Mouse (Mus musculus) embryonic facial prominence, embryonic 13.5 days (tissue): ENCODE measurements around the gene Foxa2. TPM values are rescaled to one million over a fixed set of nuclear protein-coding genes. Genes with fewer than 3 reads are reported as not detected.

ENCODE experiments used
- ATAC-seq: fragments of 200-750 bp; cut with Nextera tagmentation; 2 replicates; pipeline ENCODE4 v1.8.0; 2017; ENCODE audit warnings: low read depth; ENCODE audit not compliant: insufficient number of reproducible peaks, insufficient read depth, low FRiP score, low TSS enrichment
- H3K27ac ChIP-seq: fragments of 300-500 bp; sonication (generic); 2 replicates; pipeline ENCODE4 v1.5.1; 2015; ENCODE audit warnings: moderate library complexity, mild to moderate bottlenecking, inconsistent platforms
- H3K27me3 ChIP-seq: fragments of 300-500 bp; sonication (generic); 2 replicates; pipeline ENCODE4 v1.6.1; 2015; ENCODE audit warnings: mild to moderate bottlenecking, inconsistent platforms
- H3K36me3 ChIP-seq: fragments of 300-500 bp; sonication (generic); 2 replicates; pipeline ENCODE4 v1.6.1; 2015; ENCODE audit warnings: mild to moderate bottlenecking, inconsistent platforms
- H3K4me1 ChIP-seq: fragments of 300-500 bp; sonication (generic); 2 replicates; pipeline ENCODE4 v1.6.1; 2015; ENCODE audit warnings: inconsistent platforms
- H3K4me2 ChIP-seq: fragments of 300-500 bp; sonication (generic); 2 replicates; pipeline ENCODE4 v1.6.1; 2015; ENCODE audit warnings: moderate library complexity, mild to moderate bottlenecking, inconsistent platforms
- H3K4me3 ChIP-seq: fragments of 300-500 bp; sonication (generic); 2 replicates; pipeline ENCODE4 v1.5.1; 2015; ENCODE audit warnings: mild to moderate bottlenecking, inconsistent platforms
- H3K9ac ChIP-seq: fragments of 300-500 bp; sonication (generic); 2 replicates; pipeline ENCODE4 v1.6.1; 2015; ENCODE audit warnings: mild to moderate bottlenecking, inconsistent platforms
- H3K9me3 ChIP-seq: fragments of 300-500 bp; sonication (generic); 2 replicates; pipeline ENCODE4 v1.6.1; 2016; ENCODE audit warnings: inconsistent platforms
- WGBS: fragments of 180-500 bp; shearing (Covaris S2); methylation state at CpG from one replicate; pipeline ENCODE4 v1.1.7; 2015; ENCODE audit warnings: mixed read lengths; 5-methylcytosine and 5-hydroxymethylcytosine counted together
- polyA plus RNA-seq: library from polyadenylated mRNA; unstranded; fragments of >200 nt; fragmentation: Nextera tagmentation; extraction: Ambion mirVana; gene quantifications from 2 replicates; pipeline ENCODE4 v1.2.1, GENCODE M21; 2015

Foxa2 gene
- polyA plus RNA-seq, 1 experiment from 2014 or later, result 0.17 TPM

GRCm38 (mm10) chr2:148045543-148045936 is 1.2 kb downstream of the Foxa2 start:
- no peak for ATAC-seq
- Histone ChIP-seq H3K9me3 (no peaks in the 10 kb centered on the region), H3K36me3 (no peaks in the 10 kb centered on the region), H3K27me3 (peaks cover 100% of the 10 kb centered on the region), H3K4me2 (peak overlapping the region; percentile 57), H3K4me3 (peak overlapping the region; percentile 36), H3K9ac (no peak overlapping the region), H3K27ac (no peak overlapping the region), H3K4me1 (peaks cover 26% of the 10 kb centered on the region)
- WGBS, result under 1% methylated on average over 25 of the region's 25 CpGs

- under 1% methylated on average over 26 of the region's 26 CpGs for WGBS
- no peaks in the 10 kb centered on the region for H3K9me3 ChIP-seq
- H3K36me3 ChIP-seq, result no peaks in the 10 kb centered on the region
- H3K9ac ChIP-seq, result no peak overlapping the region
- H3K4me3 ChIP-seq, result peak overlapping the region; percentile 36
- H3K4me1 ChIP-seq, result peaks cover 26% of the 10 kb centered on the region
- peaks cover 100% of the 10 kb centered on the region for H3K27me3 ChIP-seq
- H3K27ac ChIP-seq, result no peak overlapping the region
- H3K4me2 ChIP-seq, result peak overlapping the region; percentile 57; the same call in 1 of the 2 replicates
- no peak for ATAC-seq
Measured at GRCm38 (mm10) chr2:148044877-148045539, 1.8 kb downstream of the Foxa2 start.

- H3K4me3 ChIP-seq, result peak overlapping the region; percentile 12; the same call in 1 of the 2 replicates
- H3K4me1 ChIP-seq, result peaks cover 28% of the 10 kb centered on the region
- no peak overlapping the region for H3K27ac ChIP-seq
- no peak overlapping the region for H3K9ac ChIP-seq
- peak overlapping the region; percentile 20; the same call in 1 of the 2 replicates for H3K4me2 ChIP-seq
- ATAC-seq, result no peak
- WGBS, result under 1% methylated on average over 71 of the region's 71 CpGs
- peaks cover 100% of the 10 kb centered on the region for H3K27me3 ChIP-seq
- H3K36me3 ChIP-seq, result no peaks in the 10 kb centered on the region
- H3K9me3 ChIP-seq, result no peaks in the 10 kb centered on the region
Measured at GRCm38 (mm10) chr2:148043976-148044876, 2.5 kb downstream of the Foxa2 start.

- H3K9me3 ChIP-seq, result no peaks in the 10 kb centered on the region
- H3K4me1 ChIP-seq, result peaks cover 24% of the 10 kb centered on the region
- no peak overlapping the region for H3K4me2 ChIP-seq
- H3K9ac ChIP-seq, result no peak overlapping the region
- no peak for ATAC-seq
- H3K4me3 ChIP-seq, result no peak overlapping the region; the same call in 1 of the 2 replicates
- peaks cover 100% of the 10 kb centered on the region for H3K27me3 ChIP-seq
- H3K36me3 ChIP-seq, result no peaks in the 10 kb centered on the region
- no peak overlapping the region for H3K27ac ChIP-seq
- 4% methylated on average over 17 of the region's 17 CpGs for WGBS
Measured at GRCm38 (mm10) chr2:148043271-148043975, 3.3 kb downstream of the Foxa2 start.

GRCm38 (mm10) chr2:148042126-148042640 is 4.6 kb downstream of the Foxa2 start:
- no peak overlapping the region for H3K4me3 ChIP-seq
- no peak overlapping the region for H3K4me2 ChIP-seq
- H3K27ac ChIP-seq, result no peak overlapping the region
- 8% methylated on average over 3 of the region's 3 CpGs for WGBS
- H3K9me3 ChIP-seq, result no peaks in the 10 kb centered on the region
- no peak for ATAC-seq
- H3K4me1 ChIP-seq, result peaks cover 21% of the 10 kb centered on the region
- H3K9ac ChIP-seq, result no peak overlapping the region
- peaks cover 100% of the 10 kb centered on the region for H3K27me3 ChIP-seq
- H3K36me3 ChIP-seq, result no peaks in the 10 kb centered on the region

DNA sequence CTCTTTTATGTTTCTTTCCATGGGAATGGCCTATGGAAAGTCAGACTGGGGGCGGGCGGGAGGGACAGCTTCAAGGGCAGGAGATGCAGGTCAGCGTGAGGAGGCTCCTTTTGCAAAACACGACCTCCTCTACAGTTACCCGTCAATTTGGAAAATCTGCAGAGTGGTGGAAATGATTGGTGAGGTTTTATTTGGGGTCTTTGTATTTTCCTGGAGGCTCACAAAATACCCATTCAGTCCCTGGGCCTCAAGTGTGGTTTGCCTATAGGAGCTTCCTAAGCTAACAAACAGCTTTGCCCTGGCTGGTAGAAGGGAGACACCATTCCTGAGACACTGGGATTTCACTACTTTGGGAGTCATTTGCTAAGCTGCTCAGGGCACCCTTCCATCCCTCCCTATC is 5.4 kb downstream of the Foxa2 start:
- no peak overlapping the region for H3K4me2 ChIP-seq
- H3K27ac ChIP-seq, result no peak overlapping the region
- peaks cover 17% of the 10 kb centered on the region for H3K4me1 ChIP-seq
- H3K9me3 ChIP-seq, result no peaks in the 10 kb centered on the region
- no peak overlapping the region for H3K4me3 ChIP-seq
- no peak overlapping the region for H3K9ac ChIP-seq
- H3K27me3 ChIP-seq, result peaks cover 100% of the 10 kb centered on the region
- H3K36me3 ChIP-seq, result no peaks in the 10 kb centered on the region
- WGBS, result 6% methylated on average over 5 of the region's 5 CpGs
- no peak for ATAC-seq

DNA sequence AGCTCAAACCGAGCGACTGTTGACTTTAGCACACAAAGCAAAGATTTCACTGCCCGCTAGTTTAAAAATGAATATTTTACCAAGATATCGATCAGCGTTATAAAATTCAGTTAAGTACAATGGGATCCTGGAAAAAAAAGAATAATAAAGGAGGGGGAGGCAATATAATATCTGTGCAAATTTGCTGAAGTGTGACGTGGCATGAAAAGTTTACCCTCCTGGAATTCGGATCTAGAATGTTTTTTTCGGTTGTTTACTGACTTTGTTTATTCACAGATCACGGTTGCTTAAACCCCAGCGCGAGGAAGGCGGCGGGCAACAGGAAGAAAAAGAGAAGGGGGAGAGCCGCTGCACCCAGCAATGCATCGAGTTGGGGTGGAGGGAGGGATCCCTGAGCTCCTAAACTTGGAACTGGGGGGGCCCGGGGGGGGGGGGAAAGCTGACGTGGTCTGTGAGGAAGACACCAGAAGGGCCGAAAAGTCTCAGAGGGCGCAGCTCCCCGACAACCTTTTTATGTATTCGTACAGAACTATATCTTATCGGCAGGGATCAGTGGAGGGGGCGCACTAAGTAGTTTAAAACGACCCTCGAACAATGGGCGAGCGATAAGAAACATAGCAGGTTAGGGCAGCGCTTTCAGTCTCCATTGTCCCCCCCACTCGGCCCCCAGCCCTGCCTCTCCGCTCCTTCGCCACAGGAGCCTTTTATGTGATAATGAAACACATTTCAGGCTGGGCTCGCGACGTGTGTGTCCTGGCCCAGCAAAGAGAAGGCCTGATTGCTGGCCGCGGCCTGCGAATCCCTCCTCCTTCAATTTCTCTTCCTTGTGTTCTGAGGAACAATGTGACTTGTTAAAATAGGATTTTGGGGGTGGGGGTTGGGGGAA is 6.3 kb downstream of the Foxa2 start:
- WGBS, result under 1% methylated on average over 37 of the region's 37 CpGs
- peaks cover 9% of the 10 kb centered on the region for H3K4me1 ChIP-seq
- no peak for ATAC-seq
- H3K36me3 ChIP-seq, result no peaks in the 10 kb centered on the region
- no peak overlapping the region for H3K9ac ChIP-seq
- H3K9me3 ChIP-seq, result no peaks in the 10 kb centered on the region
- H3K27ac ChIP-seq, result no peak overlapping the region
- H3K27me3 ChIP-seq, result peaks cover 100% of the 10 kb centered on the region
- no peak overlapping the region for H3K4me3 ChIP-seq
- H3K4me2 ChIP-seq, result no peak overlapping the region

- H3K4me3 ChIP-seq, result no peak overlapping the region
- under 1% methylated on average over 53 of the region's 53 CpGs for WGBS
- no peak overlapping the region for H3K4me2 ChIP-seq
Measured at GRCm38 (mm10) chr2:148039351-148040235, 7.2 kb downstream of the Foxa2 start.

DNA sequence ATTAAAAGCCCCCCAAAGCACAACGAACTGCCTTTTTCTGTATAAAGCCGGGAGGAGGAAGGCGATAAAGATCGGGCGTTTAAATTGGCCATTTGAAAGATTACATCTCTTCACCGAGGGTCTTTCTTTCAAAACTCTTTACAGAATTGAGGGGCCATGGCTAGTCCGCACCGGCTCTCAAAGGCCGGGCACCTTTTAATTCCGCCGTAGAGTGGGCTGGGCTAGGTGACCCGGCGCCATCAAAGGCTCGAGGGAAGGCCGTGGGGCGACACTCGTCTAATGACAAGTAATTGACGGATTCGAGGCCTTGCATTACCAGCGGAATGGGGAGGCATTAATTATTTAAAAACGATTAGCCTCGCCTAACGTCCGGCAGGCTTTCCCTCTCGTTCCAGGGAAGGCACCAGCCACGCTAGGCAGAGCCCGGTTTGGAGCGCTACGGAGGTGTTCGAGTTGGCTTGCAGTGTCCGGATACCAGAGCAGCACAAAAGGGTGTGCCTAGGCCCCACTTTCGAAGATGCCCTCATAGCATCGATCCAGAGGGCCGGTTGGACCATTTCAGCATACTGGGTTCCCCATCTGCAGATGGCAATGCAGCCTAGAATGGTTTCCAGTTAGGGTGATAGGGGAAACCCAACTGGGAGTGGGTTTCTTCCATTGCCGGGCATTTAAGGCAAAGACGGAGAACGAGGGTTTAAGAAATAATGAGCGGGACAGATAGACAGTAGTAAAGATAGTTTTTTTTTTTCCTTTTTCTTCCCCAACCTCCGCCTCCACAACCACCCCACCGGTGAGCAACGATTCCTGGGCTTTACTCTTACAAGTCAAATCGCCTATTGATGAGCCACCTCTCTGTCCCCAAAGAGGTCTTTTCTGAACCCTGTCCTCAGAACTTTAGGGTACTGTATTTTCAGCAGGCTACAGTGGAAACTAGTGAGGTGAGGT is 8.1 kb downstream of the Foxa2 start:
- no peak overlapping the region for H3K4me2 ChIP-seq
- ATAC-seq, result no peak

More at GRCm38 (mm10) chr2:148039351-148040235, 7.2 kb downstream of the Foxa2 start:
- Histone ChIP-seq H3K27me3 (peaks cover 100% of the 10 kb centered on the region), H3K4me1 (peaks cover 2% of the 10 kb centered on the region; the same call in 1 of the 2 replicates), H3K9me3 (no peaks in the 10 kb centered on the region), H3K27ac (no peak overlapping the region), H3K36me3 (no peaks in the 10 kb centered on the region), H3K9ac (no peak overlapping the region)
- ATAC-seq, result no peak

More for the DNA sequence above, 8.1 kb downstream of the Foxa2 start:
- Histone ChIP-seq H3K4me3 (no peak overlapping the region), H3K36me3 (no peaks in the 10 kb centered on the region), H3K9ac (no peak overlapping the region), H3K4me1 (peaks cover 2% of the 10 kb centered on the region; the same call in 1 of the 2 replicates), H3K9me3 (no peaks in the 10 kb centered on the region), H3K27ac (no peak overlapping the region), H3K27me3 (peaks cover 100% of the 10 kb centered on the region)
- under 1% methylated on average over 42 of the region's 42 CpGs for WGBS
